Mouse (Mus musculus): ENCODE data around the gene Nckap5.

GRCm38 (mm10) chr1:125984570-125984969, 846.0 kb downstream of the Nckap5 start:
- TF ChIP-seq POLR2A (IDR thresholded peaks at IDR 0.05; ENCODE audit: control insufficient read depth in 1 of 2, insufficient read depth in 1 of 2, low read depth in 1 of 2, low read length in 2 of 2, poor library complexity in 1 of 2) (no peak), JUND (IDR thresholded peaks at IDR 0.05; ENCODE audit: low read depth, low read length) (no peak), CTCF (IDR thresholded peaks at IDR 0.05 in 2 of 3, conservative IDR thresholded peaks at IDR 0.05 in 1 of 3; ENCODE audit: control insufficient read depth in 1 of 3, insufficient read depth in 1 of 3, low read depth in 2 of 3, low read length in 3 of 3, poor library complexity in 1 of 3, severe bottlenecking in 1 of 3) (no peak), E2F4 (IDR thresholded peaks at IDR 0.05; ENCODE audit: borderline replicate concordance, low read depth, low read length) (no peak), GABPA (IDR thresholded peaks at IDR 0.05; ENCODE audit: low read depth, low read length) (no peak), MAX (IDR thresholded peaks at IDR 0.05; ENCODE audit: low read length) (no peak), SIN3A (IDR thresholded peaks at IDR 0.05; ENCODE audit: low read length) (no peak), ZNF384 (IDR thresholded peaks at IDR 0.05; ENCODE audit: low read depth, low read length) (no peak), RAD21 (IDR thresholded peaks at IDR 0.05; ENCODE audit: low read depth, low read length) (no peak), TBP (IDR thresholded peaks at IDR 0.05; ENCODE audit: low read depth, low read length) (no peak), BHLHE40 (IDR thresholded peaks at IDR 0.05; ENCODE audit: borderline replicate concordance, low read depth, low read length) (no peak), POLR2AphosphoS5 (IDR thresholded peaks at IDR 0.05; ENCODE audit: borderline replicate concordance, low read depth, low read length) (no peak), GATA1 (IDR thresholded peaks at IDR 0.05; ENCODE audit: low read depth, low read length) (no peak)

All from MEL (cell line).